Mouse (Mus musculus): ENCODE data around the gene Lce1b. TPM values are rescaled to one million over a fixed set of nuclear protein-coding genes. Genes with fewer than 3 reads are reported as not detected.

Lce1b gene
- total RNA-seq (2021): not detected
- long read RNA-seq, experiment 1: 0 reads
- long read RNA-seq, experiment 2: 0 reads

DNA sequence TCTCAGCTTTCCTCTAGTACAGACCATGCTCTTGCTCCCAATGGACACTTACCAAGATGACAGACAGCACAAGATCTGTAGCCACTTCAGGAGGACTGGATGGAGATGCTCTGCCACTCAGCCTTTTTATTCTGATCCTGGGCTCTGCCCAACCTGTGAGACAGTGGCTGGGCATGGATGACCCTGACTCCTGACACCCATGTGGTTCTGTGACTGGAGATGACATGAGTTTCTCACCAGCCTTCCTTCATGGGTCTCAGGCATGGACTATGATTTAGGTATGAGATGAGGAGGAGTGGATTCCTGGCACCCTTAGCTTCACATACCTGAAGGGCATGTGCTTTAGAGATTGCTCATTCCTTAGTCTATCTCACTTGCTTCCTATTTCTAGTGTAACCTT, at the start of gene Lce1b:
TSS of gene Lce1b (minus strand) at position 101 of the 400 bp plus-strand sequence.
- DNase-seq: no peak

DNA sequence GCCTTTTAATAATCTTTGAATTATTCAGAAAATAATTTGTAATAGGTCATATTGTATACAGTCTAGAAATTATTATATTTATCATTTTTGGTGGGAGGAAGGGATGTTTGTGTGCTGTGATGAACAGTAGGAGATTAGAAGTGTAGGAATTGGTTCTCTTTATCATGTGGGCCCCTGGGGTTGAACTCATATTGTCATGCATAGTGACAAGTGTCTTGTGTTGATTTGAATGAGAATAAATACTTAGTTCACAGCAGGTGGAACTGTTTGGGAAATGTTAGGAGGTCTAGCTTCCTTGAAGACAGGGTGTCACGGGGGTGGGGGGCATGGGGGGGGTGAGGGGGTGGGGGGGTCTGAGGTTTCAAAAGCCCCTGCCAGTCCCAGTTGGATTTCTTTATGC, 37.9 kb upstream of the Lce1b start:
- DNase-seq: no peak

DNA sequence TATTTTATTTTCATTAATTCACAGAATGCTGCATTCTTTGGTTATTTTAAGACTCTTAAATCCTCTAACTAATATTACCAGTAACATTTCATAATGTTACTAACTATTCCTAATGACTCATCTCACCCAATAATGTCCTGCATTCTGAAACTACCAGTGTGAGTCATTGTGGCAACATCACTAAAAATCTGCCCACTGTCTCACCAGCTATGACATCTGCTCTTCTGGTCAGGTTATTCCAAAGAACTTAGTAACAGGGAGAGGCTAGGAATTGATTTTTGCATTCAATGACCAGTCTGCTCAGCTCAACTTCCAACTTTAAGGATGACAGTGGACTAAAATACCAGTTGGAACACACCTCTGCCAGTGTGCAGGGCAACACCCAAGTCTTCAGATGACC, 35.0 kb upstream of the Lce1b start:
- no peak for DNase-seq

GRCm38 (mm10) chr3:92689154-92689553, 32.4 kb upstream of the Lce1b start:
- peak; percentile 35 to 36 for DNase-seq

GRCm38 (mm10) chr3:92687110-92687509, 30.4 kb upstream of the Lce1b start, which contains the start of gene Lce1d:
Gene Lce1d (minus strand): TSS chr3:92687210.
- no peak for DNase-seq

DNA sequence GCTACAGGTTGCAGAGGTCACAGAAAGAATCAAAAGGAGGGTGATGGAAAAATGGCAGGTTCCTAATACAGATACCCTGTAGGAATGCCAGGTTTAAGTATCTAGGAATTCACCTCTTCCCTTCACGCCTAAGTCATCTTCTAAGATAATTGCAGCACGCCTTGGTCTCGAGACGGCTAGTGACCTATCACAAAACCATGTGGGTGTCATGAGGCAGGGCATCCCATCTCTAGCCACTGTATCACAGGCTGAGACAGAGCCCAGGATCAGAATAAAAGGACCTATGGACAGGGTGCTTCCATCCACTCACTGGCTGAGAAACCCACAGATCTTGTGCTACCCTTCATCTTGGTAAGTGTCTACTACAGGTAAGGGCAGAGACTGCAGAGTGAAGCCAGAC, 22.2 kb upstream of the Lce1b start, which contains the start of gene Lce1c:
TSS of gene Lce1c (plus strand) at position 301 of the 400 bp plus-strand sequence.
- DNase-seq: no peak

- no peak for DNase-seq
Observed at GRCm38 (mm10) chr3:92670215-92670614, 13.5 kb upstream of the Lce1b start, which contains the start of gene Lce1a2. Gene Lce1a2 (minus strand): TSS chr3:92670315.

DNA sequence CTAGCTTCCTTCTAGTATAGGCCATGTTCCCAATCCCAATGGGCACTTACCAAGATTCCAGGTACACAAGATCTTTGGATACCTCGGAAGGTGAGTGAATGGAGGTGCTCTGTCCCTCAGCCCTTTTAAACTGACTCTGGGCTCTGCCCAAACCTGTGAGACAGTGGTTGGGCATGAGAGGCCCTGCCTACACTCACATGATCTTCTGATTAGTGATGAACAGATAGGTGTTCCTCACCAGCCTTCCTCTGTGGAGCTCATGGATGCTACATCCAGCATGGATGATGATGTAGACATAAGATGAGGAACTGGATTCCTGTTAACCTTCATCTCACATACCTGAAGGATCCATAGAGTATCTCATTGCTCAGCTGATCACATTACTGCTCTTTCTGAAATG, 8.5 kb downstream of the Lce1b start, which contains the start of gene Lce1a1:
TSS of gene Lce1a1 (minus strand) at position 101 of the 400 bp plus-strand sequence.
- no peak for DNase-seq

DNA sequence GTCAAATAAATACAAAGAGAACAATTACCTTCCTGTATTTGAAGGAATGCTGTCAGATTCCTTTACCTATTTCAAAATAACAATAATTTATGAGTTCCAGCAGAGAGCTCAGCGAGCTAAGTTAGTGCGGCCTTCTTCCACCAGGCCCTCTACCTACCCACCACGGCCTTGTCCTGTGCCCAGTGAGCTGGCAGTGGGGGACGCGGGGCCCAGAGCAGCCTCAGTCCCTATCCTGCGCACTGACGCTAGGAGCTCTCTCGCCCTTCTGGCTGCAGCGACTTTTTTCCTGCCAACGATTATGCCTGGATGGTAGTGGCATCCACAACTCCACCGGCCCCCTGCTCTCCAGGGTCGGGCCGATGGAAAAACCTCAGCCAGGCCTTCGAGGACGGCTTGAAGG, 16.9 kb downstream of the Lce1b start:
- no peak for DNase-seq

DNA sequence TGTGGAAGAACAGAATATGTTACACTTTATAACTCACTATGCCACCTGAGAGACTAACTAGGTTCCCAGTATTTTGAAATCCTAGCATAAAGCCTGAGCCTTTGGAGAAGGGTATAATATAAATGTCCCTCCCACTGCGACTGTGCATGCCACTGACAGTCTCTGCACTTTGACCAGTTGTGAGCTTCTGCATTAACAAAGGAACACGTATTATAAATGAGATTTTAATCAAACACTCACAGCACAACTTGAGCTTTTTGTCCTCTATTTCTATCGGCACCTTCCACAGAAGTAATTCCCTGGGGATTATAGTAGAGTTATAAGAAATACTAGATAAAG, 18.1 kb downstream of the Lce1b start:
- no peak for DNase-seq

- DNase-seq: no peak
Observed at GRCm38 (mm10) chr3:92637745-92638652, 18.7 kb downstream of the Lce1b start.

DNA sequence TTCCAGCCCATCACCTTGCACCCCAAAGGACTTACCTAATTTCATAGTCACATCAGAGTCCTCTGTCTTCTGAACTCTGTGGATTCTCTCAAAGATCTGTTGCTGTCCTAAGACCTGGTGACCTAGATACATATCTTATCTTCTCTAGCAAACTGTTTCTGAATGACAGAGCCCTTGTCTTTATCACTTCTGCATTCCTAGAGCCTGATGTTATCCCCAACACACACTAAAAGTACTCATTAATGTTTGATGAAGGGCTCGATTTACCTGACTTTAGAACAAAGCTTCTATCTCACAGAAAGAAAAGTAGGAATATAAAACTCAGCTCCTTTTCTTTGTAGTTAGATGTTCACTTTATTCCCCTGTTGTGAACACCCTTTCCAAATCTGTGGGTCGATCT, 35.2 kb downstream of the Lce1b start, which contains the start of gene Lce6a:
TSS of gene Lce6a (minus strand) at position 101 of the 400 bp plus-strand sequence.
- no peak for DNase-seq

DNA sequence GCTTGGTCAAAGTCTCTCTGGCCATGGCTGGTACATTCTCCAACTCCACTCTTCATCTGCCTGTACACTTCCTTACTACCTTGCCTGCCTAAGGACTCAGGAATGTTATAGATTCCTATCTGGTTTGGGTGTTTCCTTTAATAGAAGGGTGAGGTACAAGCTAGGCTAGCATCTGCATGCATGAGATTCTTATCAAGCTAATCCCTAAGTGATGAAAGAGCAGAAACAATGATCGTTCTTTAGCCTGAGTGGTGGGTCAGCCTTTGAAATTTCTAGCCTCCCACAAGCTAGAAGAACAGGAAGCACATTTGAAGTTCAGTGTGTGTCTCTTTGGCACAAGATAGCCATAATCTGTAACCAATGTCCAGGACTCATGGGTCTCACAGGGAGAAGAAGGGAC, 46.9 kb downstream of the Lce1b start:
- no peak for DNase-seq

DNA sequence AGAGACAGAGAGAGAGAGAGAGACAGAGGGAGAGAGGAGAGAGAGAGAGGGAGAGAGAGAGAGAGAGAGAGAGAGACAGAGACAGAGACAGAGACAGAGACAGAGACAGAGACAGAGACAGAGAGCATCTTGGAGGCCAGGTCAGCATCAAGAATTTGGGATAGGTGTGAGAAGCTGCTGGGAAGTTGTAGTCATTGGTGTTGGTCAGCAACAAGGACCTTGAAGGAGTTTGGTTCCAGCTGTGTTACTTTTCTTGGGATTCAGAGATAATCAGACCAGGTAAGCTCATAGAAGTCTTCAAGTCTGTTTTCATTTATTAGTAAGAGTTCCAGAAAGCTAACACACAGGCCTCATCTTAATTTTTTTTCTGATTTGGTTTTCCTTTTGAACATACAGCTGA, 49.3 kb downstream of the Lce1b start, which contains the start of gene 2210017I01Rik:
TSS of gene 2210017I01Rik (minus strand) at position 101 of the 400 bp plus-strand sequence.
- DNase-seq: no peak

Other genes with a start within 250 kb of the Lce1b start
- gene Sprr2i, start 248.9 kb downstream of the Lce1b start, total RNA-seq (2021): not detected
- not detected for gene Sprr2j-ps, start 238.8 kb downstream of the Lce1b start, total RNA-seq (2021)
- 1 to 10 TPM; 6.5 to 6.6 TPM for gene Gm9774, start 227.5 kb downstream of the Lce1b start, total RNA-seq (2021)
- not detected for gene Sprr2k, start 224.3 kb downstream of the Lce1b start, total RNA-seq (2021)
- not detected for gene Sprr1b, start 218.1 kb downstream of the Lce1b start, total RNA-seq (2021)
- gene Sprr3, start 198.2 kb downstream of the Lce1b start, total RNA-seq (2021): not detected
- not detected for gene Sprr1a, start 171.0 kb downstream of the Lce1b start, total RNA-seq (2021)
- not detected for gene Sprr4, start 156.4 kb downstream of the Lce1b start, total RNA-seq (2021)
- not detected for gene 2310046K23Rik, start 122.4 kb downstream of the Lce1b start, total RNA-seq (2021)
- gene Ivl, start 83.2 kb downstream of the Lce1b start, total RNA-seq (2021): not detected
- not detected for gene Smcp, start 67.9 kb downstream of the Lce1b start, total RNA-seq (2021)
- not detected for gene 2210017I01Rik, start 49.4 kb downstream of the Lce1b start, total RNA-seq (2021)
- not detected for gene Lce6a, start 35.3 kb downstream of the Lce1b start, total RNA-seq (2021)
- not detected for gene Lce1a1, start 8.6 kb downstream of the Lce1b start, total RNA-seq (2021)
- gene Lce1a2, start 13.4 kb upstream of the Lce1b start, total RNA-seq (2021): not detected
- not detected for gene Lce1c, start 22.3 kb upstream of the Lce1b start, total RNA-seq (2021)
- not detected for gene Lce1d, start 30.3 kb upstream of the Lce1b start, total RNA-seq (2021)
- not detected for gene Lce1e, start 52.1 kb upstream of the Lce1b start, total RNA-seq (2021)
- not detected for gene Lce1f, start 63.4 kb upstream of the Lce1b start, total RNA-seq (2021)
- gene Gm38119, start 82.2 kb upstream of the Lce1b start, total RNA-seq (2021): not detected
- gene Lce1g, start 95.4 kb upstream of the Lce1b start, total RNA-seq (2021): not detected
- gene Lce1h, start 108.1 kb upstream of the Lce1b start, total RNA-seq (2021): not detected
- gene Lce1i, start 122.0 kb upstream of the Lce1b start, total RNA-seq (2021): not detected
- not detected for gene Lce1j, start 133.6 kb upstream of the Lce1b start, total RNA-seq (2021)
- gene Lce1k, start 151.0 kb upstream of the Lce1b start, total RNA-seq (2021): not detected
- not detected for gene Kprp, start 170.3 kb upstream of the Lce1b start, total RNA-seq (2021)
- gene Lce1l, start 194.4 kb upstream of the Lce1b start, total RNA-seq (2021): not detected
- gene 2310050C09Rik, start 213.3 kb upstream of the Lce1b start, total RNA-seq (2021): not detected

Data from adrenal gland, postnatal 36 days (tissue).